In the genomic region with DNA sequence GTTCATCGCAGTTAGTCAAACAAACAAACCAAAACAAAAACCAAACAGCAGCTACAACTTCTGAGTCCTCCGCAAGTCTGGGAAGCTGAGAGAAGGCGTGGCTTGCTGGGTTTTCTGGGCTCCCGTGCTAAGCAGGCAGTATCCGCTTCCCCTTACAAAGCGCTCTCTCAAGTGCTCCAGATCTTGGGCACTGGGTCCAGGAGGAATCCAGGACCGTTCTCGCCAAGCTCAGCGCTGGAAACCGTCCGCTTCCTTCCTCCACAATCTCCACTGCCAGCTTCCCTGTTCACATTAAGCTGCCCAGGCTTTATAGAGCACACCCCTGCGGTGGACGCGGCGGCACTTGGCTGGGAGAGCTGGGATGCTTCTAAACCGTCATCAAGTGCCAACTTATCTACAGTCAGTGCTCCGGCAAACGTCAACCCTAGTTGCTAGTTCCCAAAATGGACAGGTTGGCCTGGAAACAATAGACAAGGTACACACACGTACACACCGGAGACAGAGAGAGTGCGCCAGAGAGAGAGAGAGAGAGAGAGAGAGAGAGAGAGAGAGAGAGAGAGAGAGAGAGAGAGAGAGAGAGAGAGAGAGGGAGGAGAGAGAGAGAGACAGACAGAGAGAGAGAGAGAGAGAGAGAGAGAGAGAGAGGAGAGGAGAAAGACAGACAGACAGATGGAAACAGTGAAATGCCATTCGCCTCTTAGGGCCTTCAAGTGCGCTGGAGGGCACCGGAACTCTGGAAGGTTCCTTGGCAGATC, we compare ENCODE assay signal across 8 mouse cellular contexts. TPM values are rescaled to one million over a fixed set of nuclear protein-coding genes. Genes with fewer than 3 reads are reported as not detected.
A peak's percentile ranks its signal among the peaks of the same experiment; 100 is the strongest.
DNase-seq lines count a peak whose midpoint lies in the region; ATAC-seq and TF ChIP-seq lines count a peak whose summit lies in the region.

No protein-coding gene starts in this region.

- H3K27ac ChIP-seq in gastrocnemius, adult 2 months: peak overlapping the region; percentile 99
- H3K27ac ChIP-seq in hindbrain, postnatal 0 days: peak overlapping the region; percentile 93
- H3K27ac ChIP-seq in left cerebral cortex, adult 2 months: peak overlapping the region; percentile 97
- H3K27ac ChIP-seq in macrophage: peak overlapping the region; percentile 61

- intact Hi-C loops in gastrocnemius, adult 2 months (cut with DNase I): loop anchor here (1.0 to 5.0 kb wide), 2 partner anchors 35 to 113 kb away; partner anchors contain the start of gene Selenot
- intact Hi-C loops in left cerebral cortex, adult 2 months (cut with DNase I): loop anchor here (2.0 to 5.0 kb wide), 2 partner anchors 114 to 317 kb away; partner anchors contain the start of genes Med12l and Selenot

- under 1% methylated on average over 24 of the region's 24 CpGs for WGBS in hindbrain, postnatal 0 days
- 0% methylated on average over 21 of the region's 24 CpGs for WGBS in macrophage (ENCODE audit: missing documents)

- no peaks in the 10 kb centered on the region for H3K9me3 ChIP-seq in hindbrain, postnatal 0 days (ENCODE audit: low read length)

- peak; percentile 75 for DNase-seq in gastrocnemius, adult 2 months
- peak; percentile 75 for DNase-seq in hindbrain, postnatal 0 days (ENCODE audit: low spot score)
- DNase-seq in left cerebral cortex, adult 2 months (ENCODE audit: extremely low spot score in 1 of 2, low spot score in 2 of 2): peak; percentile 48 to 70
- DNase-seq in retina, postnatal 7 days (ENCODE audit: low read depth, low spot score): peak; percentile 47
- DNase-seq in urinary bladder, adult 2 months (ENCODE audit: low spot score): peak; percentile 55

- no peak for TF ChIP-seq CTCF in gastrocnemius, adult 2 months (IDR thresholded peaks at IDR 0.05)
- TF ChIP-seq CTCF in hindbrain, postnatal 0 days (IDR thresholded peaks at IDR 0.05; ENCODE audit: low read depth): peak; percentile 7; the same call in 1 of the 2 replicates
- TF ChIP-seq CTCF in left cerebral cortex, adult 2 months (IDR thresholded peaks at IDR 0.05): no peak

- H3K4me3 ChIP-seq in gastrocnemius, adult 2 months: peak overlapping the region; percentile 78
- peak overlapping the region; percentile 83 for H3K4me3 ChIP-seq in hindbrain, postnatal 0 days (ENCODE audit: low read length)
- peak overlapping the region; percentile 87 for H3K4me3 ChIP-seq in left cerebral cortex, adult 2 months
- peak overlapping the region; percentile 82 for H3K4me3 ChIP-seq in macrophage (ENCODE audit: inconsistent target)

- H3K4me1 ChIP-seq in hindbrain, postnatal 0 days (ENCODE audit: insufficient read depth, low read length): no peaks in the 10 kb centered on the region; the same call in 1 of the 2 replicates

- no peaks in the 10 kb centered on the region for H3K27me3 ChIP-seq in hindbrain, postnatal 0 days (ENCODE audit: insufficient read depth, low read length)

- H3K36me3 ChIP-seq in hindbrain, postnatal 0 days (ENCODE audit: insufficient read depth, low read length): no peaks in the 10 kb centered on the region
- H3K36me3 ChIP-seq in macrophage (ENCODE audit: inconsistent target): no peaks in the 10 kb centered on the region

- H3K4me2 ChIP-seq in hindbrain, postnatal 0 days (ENCODE audit: low read depth, low read length): peak overlapping the region; percentile 60

- ATAC-seq in activated CD4-positive, CD25-positive, alpha-beta regulatory T cell, adult 4 months: peak; percentile 38
- ATAC-seq in common myeloid progenitor, adult 5-6 weeks (replicated peaks; ENCODE audit: low read depth, poor library complexity, severe bottlenecking): peak; percentile 62
- ATAC-seq in hindbrain, postnatal 0 days: peak; percentile 33

- H3K9ac ChIP-seq in hindbrain, postnatal 0 days (replicated peaks; ENCODE audit: low read length): peak overlapping the region; percentile 93

- peaks cover 50% of the 10 kb centered on the region for H3K79me2 ChIP-seq in macrophage (ENCODE audit: inconsistent target)

RNA-seq across cellular contexts. Expression of gene Siah2, which starts 1.4 kb away (rescaled TPM):
- 1 to 10 TPM in 1 of 2 experiments, under 1 TPM in 1; 0.99 to 1.6 TPM for polyA plus RNA-seq in activated CD4-positive, CD25-positive, alpha-beta regulatory T cell, adult 4 months (2017; shearing (Covaris generic))
- 11.3 and 13.2 TPM in 2 replicates for total RNA-seq in common myeloid progenitor, adult 5-6 weeks (2017)
- 10 to 100 TPM in 1 of 2 experiments, 1 to 10 TPM in 1; 8.3 to 11.8 TPM for total RNA-seq in gastrocnemius, adult 2 months (2021)
- 22.5 and 29.4 TPM in 2 replicates for total RNA-seq in hindbrain, postnatal 0 days (2014; rRNA removed)
- polyA plus RNA-seq in hindbrain, postnatal 0 days (2015; fragmentation: Nextera tagmentation; extraction: Ambion mirVana): 11.9 and 13.4 TPM in 2 replicates
- total RNA-seq in left cerebral cortex, adult 2 months (2021): 10 to 100 TPM; 17.2 to 22.0 TPM
- 10 to 100 TPM; 11.3 to 74.1 (median 21.7) TPM for total RNA-seq in macrophage (2018; cell fraction: chromatin; rRNA removed)
- total RNA-seq in macrophage (2018; cell fraction: cytosol; rRNA removed): 10 to 100 TPM in 19 of 26 experiments, 1 to 10 TPM in 7; 8.0 to 42.1 (median 13.1) TPM
- total RNA-seq in macrophage (2018; cell fraction: nucleus; rRNA removed): 10 to 100 TPM; 14.8 to 61.1 (median 27.4) TPM
- 3.3 to 6.7 TPM (median 6.2 TPM) in 3 replicates for polyA plus RNA-seq in macrophage (2018)
- polyA plus RNA-seq in urinary bladder, adult 2 months (2012; rRNA removed): 9.6 and 9.9 TPM in 2 replicates

RNA-seq across cellular contexts. Expression of gene Erich6, which starts 53.8 kb away (rescaled TPM):
- not detected for polyA plus RNA-seq in activated CD4-positive, CD25-positive, alpha-beta regulatory T cell, adult 4 months (2017; shearing (Covaris generic))
- not detected in 2 replicates for total RNA-seq in common myeloid progenitor, adult 5-6 weeks (2017)
- not detected for total RNA-seq in gastrocnemius, adult 2 months (2021)
- 0.18 TPM in 1 of 2 replicates, not detected in the other for total RNA-seq in hindbrain, postnatal 0 days (2014; rRNA removed)
- polyA plus RNA-seq in hindbrain, postnatal 0 days (2015; fragmentation: Nextera tagmentation; extraction: Ambion mirVana): 0.42 and 0.44 TPM in 2 replicates
- total RNA-seq in left cerebral cortex, adult 2 months (2021): 1 to 10 TPM; 1.4 to 1.7 TPM
- total RNA-seq in macrophage (2018; cell fraction: chromatin; rRNA removed): under 1 TPM in 10 of 26 experiments, not detected in 16; 0.33 to 0.59 (median 0.37) TPM
- under 1 TPM in 1 of 26 experiments, not detected in 25; 0.11 TPM for total RNA-seq in macrophage (2018; cell fraction: cytosol; rRNA removed)
- total RNA-seq in macrophage (2018; cell fraction: nucleus; rRNA removed): under 1 TPM in 14 of 26 experiments, not detected in 12; 0.21 to 0.72 (median 0.32) TPM
- not detected in 3 replicates for polyA plus RNA-seq in macrophage (2018)
- 0.09 and 0.12 TPM in 2 replicates for polyA plus RNA-seq in urinary bladder, adult 2 months (2012; rRNA removed)

Comparison
In these comparisons a context has a peak if more than half of its experiments do, and no peak if none do; other contexts are left out.
1. Peak in every context shown above with its lines: DNase-seq, ATAC-seq, H3K4me3 ChIP-seq and H3K27ac ChIP-seq.